Comparison of ENCODE assay signal across 8 mouse cellular contexts in the genomic region with DNA sequence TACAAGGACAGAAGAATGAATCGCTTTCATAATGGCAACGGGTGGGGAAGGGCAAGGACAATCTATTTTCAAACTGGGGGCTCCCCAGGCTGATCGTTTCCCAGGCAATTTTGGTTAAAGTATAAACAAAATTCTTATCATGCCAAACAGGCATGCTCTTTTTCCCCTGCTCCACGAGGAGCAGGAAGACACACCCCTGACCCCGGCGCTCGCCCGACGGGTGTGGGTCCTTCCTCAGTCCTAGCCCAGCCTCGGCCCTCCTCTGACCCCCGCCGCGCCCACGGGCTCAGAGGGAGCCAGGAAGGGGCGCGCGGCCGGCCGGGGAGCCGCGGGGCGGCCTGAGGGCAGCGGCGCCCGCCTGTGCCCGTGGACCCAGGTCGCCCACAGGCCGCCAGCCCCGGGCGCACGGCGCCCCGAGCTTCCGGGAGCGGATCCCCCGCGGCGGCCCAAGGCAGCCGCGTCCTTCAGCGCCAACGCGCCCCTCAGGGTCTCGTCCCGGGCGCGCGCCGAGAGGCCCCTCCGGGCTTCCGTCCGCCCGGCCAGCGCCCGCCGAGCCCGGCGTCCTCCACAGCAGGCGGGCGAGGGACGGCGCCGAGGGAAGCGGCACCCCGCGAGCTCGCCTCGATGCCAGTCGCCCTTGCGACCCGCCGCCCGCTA. TPM values are rescaled to one million over a fixed set of nuclear protein-coding genes. Genes with fewer than 3 reads are reported as not detected.
DNase-seq lines count a peak whose midpoint lies in the region; ATAC-seq and TF ChIP-seq lines count a peak whose summit lies in the region.

No protein-coding gene starts in this region.

- ATAC-seq in embryonic facial prominence, embryonic 12.5 days (ENCODE audit: insufficient number of reproducible peaks, insufficient read depth, low FRiP score, low TSS enrichment), result peak; percentile 76
- ATAC-seq in lung, embryonic 15.5 days (ENCODE audit: borderline replicate concordance, extremely low read depth, low FRiP score, low TSS enrichment), result peak; percentile 85

- no peaks in the 10 kb centered on the region for H3K36me3 ChIP-seq in embryonic facial prominence, embryonic 12.5 days
- no peaks in the 10 kb centered on the region for H3K36me3 ChIP-seq in heart, embryonic 10.5 days
- no peaks in the 10 kb centered on the region for H3K36me3 ChIP-seq in kidney, adult 2 months (ENCODE audit: control insufficient read depth, insufficient read depth, low read length)
- H3K36me3 ChIP-seq in lung, embryonic 15.5 days, result no peaks in the 10 kb centered on the region

- peak; percentile 52 for DNase-seq in ES-CJ7 (ENCODE audit: low read depth, low spot score)
- peak; percentile 81 to 88 for DNase-seq in adrenal gland, adult (ENCODE audit: inconsistent age in 2 of 2, low spot score in 1 of 2)
- peak; percentile 89 for DNase-seq in heart, embryonic 10.5 days (ENCODE audit: low spot score)
- DNase-seq in kidney, adult 2 months, result peak; percentile 89
- no peak for DNase-seq in layer of hippocampus, postnatal 10 days (ENCODE audit: low spot score in 2 of 2)

- peak overlapping the region; percentile 97 for H3K4me3 ChIP-seq in embryonic facial prominence, embryonic 12.5 days
- peak overlapping the region; percentile 95 for H3K4me3 ChIP-seq in heart, embryonic 10.5 days
- H3K4me3 ChIP-seq in kidney, adult 2 months (ENCODE audit: insufficient read depth, low read depth, low read length), result peak overlapping the region; percentile 97
- peak overlapping the region; percentile 97 for H3K4me3 ChIP-seq in lung, embryonic 15.5 days
- H3K4me3 ChIP-seq in olfactory bulb, adult 2 months (ENCODE audit: insufficient read depth, low read depth, low read length), result peak overlapping the region; percentile 72

- TF ChIP-seq POLR2A in kidney, adult 2 months (IDR thresholded peaks at IDR 0.05; ENCODE audit: low read depth, low read length), result no peak
- no peak for TF ChIP-seq POLR2A in olfactory bulb, adult 2 months (IDR thresholded peaks at IDR 0.05; ENCODE audit: insufficient read depth, low read depth, low read length)

- WGBS in embryonic facial prominence, embryonic 12.5 days, result under 1% methylated on average over 51 of the region's 73 CpGs
- WGBS in heart, embryonic 10.5 days, result 3% methylated on average over 67 of the region's 73 CpGs
- under 1% methylated on average over 73 of the region's 73 CpGs for WGBS in kidney, adult 2 months
- WGBS in lung, embryonic 15.5 days, result under 1% methylated on average over 69 of the region's 73 CpGs
- WGBS in olfactory bulb, adult 2 months, result under 1% methylated on average over 73 of the region's 73 CpGs

- H3K9ac ChIP-seq in embryonic facial prominence, embryonic 12.5 days, result peak overlapping the region; percentile 94
- H3K9ac ChIP-seq in lung, embryonic 15.5 days, result peak overlapping the region; percentile 97

- no peak for TF ChIP-seq CTCF in kidney, adult 2 months (conservative IDR thresholded peaks at IDR 0.05; ENCODE audit: insufficient read depth, insufficient read length, low read depth, low read length)
- TF ChIP-seq CTCF in olfactory bulb, adult 2 months (IDR thresholded peaks at IDR 0.05; ENCODE audit: insufficient read depth, low read depth, low read length), result no peak

- H3K9me3 ChIP-seq in embryonic facial prominence, embryonic 12.5 days, result no peaks in the 10 kb centered on the region
- no peaks in the 10 kb centered on the region for H3K9me3 ChIP-seq in heart, embryonic 10.5 days
- no peaks in the 10 kb centered on the region for H3K9me3 ChIP-seq in lung, embryonic 15.5 days

- peak overlapping the region; percentile 85 for H3K27ac ChIP-seq in embryonic facial prominence, embryonic 12.5 days
- peak overlapping the region; percentile 99 for H3K27ac ChIP-seq in heart, embryonic 10.5 days
- peak overlapping the region; percentile 83 for H3K27ac ChIP-seq in kidney, adult 2 months (ENCODE audit: insufficient read depth, low read depth, low read length)
- peak overlapping the region; percentile 95 for H3K27ac ChIP-seq in lung, embryonic 15.5 days
- H3K27ac ChIP-seq in olfactory bulb, adult 2 months (ENCODE audit: insufficient read depth, low read depth, low read length), result peak overlapping the region; percentile 10

- no peaks in the 10 kb centered on the region for H3K27me3 ChIP-seq in embryonic facial prominence, embryonic 12.5 days
- H3K27me3 ChIP-seq in heart, embryonic 10.5 days (ENCODE audit: insufficient read depth, poor library complexity, severe bottlenecking), result no peaks in the 10 kb centered on the region
- no peaks in the 10 kb centered on the region for H3K27me3 ChIP-seq in kidney, adult 2 months (replicated peaks; ENCODE audit: control insufficient read depth, insufficient read depth, low read length)
- no peaks in the 10 kb centered on the region for H3K27me3 ChIP-seq in lung, embryonic 15.5 days

- peaks cover 7% of the 10 kb centered on the region for H3K4me1 ChIP-seq in embryonic facial prominence, embryonic 12.5 days
- H3K4me1 ChIP-seq in heart, embryonic 10.5 days, result peaks cover 33% of the 10 kb centered on the region
- H3K4me1 ChIP-seq in kidney, adult 2 months (ENCODE audit: control insufficient read depth, insufficient read depth, low read length), result peaks cover 13% of the 10 kb centered on the region; the same call in 1 of the 2 replicates
- H3K4me1 ChIP-seq in lung, embryonic 15.5 days, result peaks cover 33% of the 10 kb centered on the region
- no peaks in the 10 kb centered on the region for H3K4me1 ChIP-seq in olfactory bulb, adult 2 months (ENCODE audit: control insufficient read depth, insufficient read depth, low read length)

- peak overlapping the region; percentile 84 for H3K4me2 ChIP-seq in embryonic facial prominence, embryonic 12.5 days (replicated peaks)
- H3K4me2 ChIP-seq in lung, embryonic 15.5 days, result peak overlapping the region; percentile 77

RNA-seq across cellular contexts. Expression of a gene that starts 0.4 kb away (rescaled TPM):
- polyA plus RNA-seq in embryonic facial prominence, embryonic 12.5 days (2016; fragmentation: Nextera tagmentation; extraction: Ambion mirVana), result 26.3 and 28.6 TPM in 2 replicates
- 36.6 and 43.7 TPM in 2 replicates for polyA plus RNA-seq in heart, embryonic 10.5 days (2016; fragmentation: Nextera tagmentation; extraction: Ambion mirVana)
- 24.6 and 27.0 TPM in 2 replicates for polyA plus RNA-seq in kidney, adult 2 months (2012; rRNA removed)
- 44.8 and 51.8 TPM in 2 replicates for polyA plus RNA-seq in lung, embryonic 15.5 days (2015; fragmentation: Nextera tagmentation; extraction: Ambion mirVana)
- polyA plus RNA-seq in olfactory bulb, adult 2 months (2012; ENCODE audit: insufficient read depth, insufficient read length, low replicate concordance, missing spikeins), result not detected in 2 replicates
- 10 to 100 TPM; 57.7 to 62.4 TPM for total RNA-seq in layer of hippocampus, postnatal 10 days (2021)

Comparison
In these comparisons a context has a peak if more than half of its experiments do, and no peak if none do; other contexts are left out.
1. DNase-seq: peak in ES-CJ7 (single experiment), adrenal gland, adult (2 of 2), heart, embryonic 10.5 days (single experiment) and kidney, adult 2 months (single experiment); none in layer of hippocampus, postnatal 10 days (0 of 2).
2. H3K27ac ChIP-seq: peak in every context shown above with its lines; median percentile 99 in heart, embryonic 10.5 days; 95 in lung, embryonic 15.5 days; 85 in embryonic facial prominence, embryonic 12.5 days; 83 in kidney, adult 2 months; 10 in olfactory bulb, adult 2 months.
3. RNA of a gene that starts 0.4 kb away (polyA plus RNA-seq): 44.8 to 51.8 TPM in lung, embryonic 15.5 days, 36.6 to 43.7 TPM in heart, embryonic 10.5 days, 26.3 to 28.6 TPM in embryonic facial prominence, embryonic 12.5 days and 24.6 to 27.0 TPM in kidney, adult 2 months; not detected in olfactory bulb, adult 2 months; every median in the first group is over 10 times any median in the second.
4. Peak in every context shown above with its lines, with median percentiles within 50 percentile points of each other: H3K4me3 ChIP-seq.